Mouse (Mus musculus) myocyte (in vitro differentiated cells): ENCODE data around the gene Ess2.

Source experiments
- POLR2A ChIP-seq: IDR thresholded peaks from one replicate; pipeline ENCODE4 v1.6.1; 2011; ENCODE audit warnings: low read depth, mild to moderate bottlenecking, control low read depth, moderate library complexity; ENCODE audit not compliant: insufficient read length
- POLR2AphosphoS2 ChIP-seq: IDR thresholded peaks from one replicate; pipeline ENCODE4 v1.6.1; 2011; ENCODE audit warnings: low read depth, control low read depth; ENCODE audit not compliant: insufficient read length

DNA sequence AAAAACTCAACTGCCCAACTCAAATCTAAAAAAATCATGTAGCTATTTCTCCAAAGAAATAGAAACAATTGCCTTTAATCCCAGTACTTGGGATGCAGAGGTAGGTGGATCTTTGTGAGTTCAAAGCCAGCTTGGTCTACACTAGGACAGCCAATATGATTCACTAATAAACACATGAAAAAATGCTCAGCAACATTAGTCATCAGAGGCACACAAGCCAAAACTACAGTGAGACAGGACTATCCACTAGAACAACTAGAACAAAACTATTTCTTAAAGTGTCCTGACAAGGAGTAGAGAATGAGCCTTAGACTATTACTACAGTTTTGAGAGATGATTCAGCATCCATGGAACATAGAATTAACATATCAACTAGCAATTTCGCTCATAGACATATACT, 35.1 kb downstream of the Ess2 start:
- TF ChIP-seq POLR2A (no peak), POLR2AphosphoS2 (no peak)
